Mouse (Mus musculus): ENCODE measurements around the gene Myadml2.

Gene Myadml2

DNA sequence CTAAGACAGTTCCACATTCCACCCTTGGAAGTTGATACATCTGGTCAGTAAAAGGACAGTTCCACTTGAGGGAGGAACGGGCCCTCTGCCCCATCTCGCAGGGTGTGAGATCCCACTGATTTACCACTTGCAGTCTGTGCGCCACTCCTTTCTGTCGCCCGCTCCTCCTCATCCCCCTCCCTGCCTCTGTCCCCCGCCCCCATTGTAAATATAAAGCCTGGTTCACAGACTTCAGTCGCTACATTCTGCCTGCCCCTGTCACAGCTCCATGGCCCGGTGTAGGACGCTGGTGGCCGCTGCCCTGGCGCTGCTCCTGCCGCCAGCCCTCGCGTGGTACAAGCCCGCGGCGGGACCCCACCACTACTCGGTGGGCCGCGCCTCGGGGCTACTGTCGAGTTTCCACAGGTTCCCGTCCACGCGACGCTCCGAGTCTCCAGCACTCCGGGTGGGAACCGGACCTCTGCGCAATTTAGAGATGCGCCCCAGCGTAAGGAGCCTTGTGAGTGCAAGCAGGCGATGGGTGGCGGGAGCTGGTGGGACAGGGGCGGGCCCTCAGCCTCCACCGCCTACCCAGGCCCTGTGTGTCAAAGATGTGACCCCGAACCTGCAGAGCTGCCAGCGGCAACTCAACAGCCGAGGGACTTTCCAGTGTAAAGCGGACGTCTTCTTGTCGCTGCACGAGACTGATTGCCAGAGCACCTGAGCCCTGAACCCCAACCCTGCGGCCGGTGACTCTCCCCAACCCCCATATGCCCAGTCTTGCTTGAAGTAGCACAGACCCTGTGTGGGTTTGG is 39.5 kb downstream of the Myadml2 start, which contains the start of gene Npb:
TSS of gene Npb (plus strand) at position 237 of the 794 bp plus-strand sequence.
- no peak for DNase-seq

DNA sequence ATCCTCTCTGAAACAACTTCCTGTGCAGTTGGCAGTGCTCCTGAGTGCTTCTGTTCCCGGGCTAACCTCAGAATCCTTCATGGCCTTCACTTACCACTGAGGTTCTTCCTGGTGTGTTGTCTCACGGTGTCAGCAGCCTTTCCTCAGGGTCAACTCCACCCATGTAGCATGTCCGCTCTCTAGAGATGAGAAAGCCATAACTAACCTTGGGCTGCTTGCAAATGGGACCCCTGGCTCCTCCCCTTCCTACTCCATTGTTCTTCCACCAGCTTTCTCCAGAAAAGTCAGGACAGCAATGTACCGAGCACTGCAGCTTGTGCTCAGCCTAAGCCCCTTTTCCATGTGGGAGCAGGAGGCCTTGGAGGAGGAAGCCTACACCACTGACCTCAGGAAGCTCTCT is 41.2 kb downstream of the Myadml2 start:
- DNase-seq: no peak

DNA sequence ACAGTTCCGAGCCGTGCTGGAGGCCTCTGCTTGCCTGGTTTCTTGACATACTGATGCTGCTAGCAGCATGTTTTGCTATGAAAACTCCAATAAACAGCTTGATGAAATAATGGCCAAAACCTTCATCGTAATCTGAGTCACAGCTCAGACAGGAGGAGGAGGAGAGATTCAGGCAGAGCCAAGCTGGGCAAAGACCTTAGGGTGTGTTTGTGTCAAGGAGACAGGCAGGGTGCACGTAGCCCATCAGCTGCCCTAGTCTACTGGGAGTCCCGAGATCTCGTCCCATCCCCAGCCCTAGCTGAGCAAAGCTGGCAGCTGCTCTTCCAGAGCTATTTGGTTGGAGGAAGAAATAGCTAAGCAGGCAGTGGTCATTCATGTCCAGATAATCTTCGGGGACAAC is 42.3 kb downstream of the Myadml2 start:
- DNase-seq: no peak

DNA sequence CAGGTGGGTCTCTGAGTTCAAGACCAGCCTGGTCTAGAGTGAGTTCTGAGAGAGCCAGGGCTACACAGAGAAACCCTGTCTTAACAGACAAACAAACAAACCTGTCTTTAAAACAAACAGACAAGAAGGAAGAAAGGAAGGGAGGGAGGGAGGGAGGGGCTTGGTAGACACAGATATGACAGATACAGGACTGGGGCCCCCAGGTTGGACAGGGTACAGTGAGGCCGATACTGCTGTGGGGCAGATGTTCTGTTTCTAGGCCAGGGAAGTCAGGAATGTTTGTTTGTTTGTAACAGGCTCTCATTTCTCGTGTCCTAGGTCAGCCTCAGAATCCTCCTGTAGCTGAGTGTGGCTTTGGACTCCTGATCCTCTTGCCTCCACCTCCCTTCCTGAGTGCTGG is 44.4 kb downstream of the Myadml2 start:
- DNase-seq: no peak

DNA sequence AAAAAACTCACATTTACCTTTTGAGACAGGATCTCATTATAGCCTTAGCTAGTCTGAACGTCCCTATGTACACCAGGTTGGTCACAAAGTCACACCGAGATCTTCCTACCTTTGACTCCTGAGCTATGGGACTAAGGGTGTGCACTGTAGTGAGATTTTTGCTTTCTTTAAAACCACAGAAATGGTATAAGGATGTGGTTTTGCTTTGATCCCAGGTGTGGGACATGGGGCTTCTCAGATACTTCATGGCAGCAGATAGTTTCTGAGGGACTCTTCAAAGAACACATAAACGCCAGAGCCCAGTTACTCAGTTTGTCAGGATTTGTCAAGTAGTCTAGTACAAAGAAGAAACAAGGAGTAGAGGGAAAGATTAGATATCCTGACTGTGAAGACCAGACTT is 47.2 kb downstream of the Myadml2 start:
- no peak for DNase-seq

DNA sequence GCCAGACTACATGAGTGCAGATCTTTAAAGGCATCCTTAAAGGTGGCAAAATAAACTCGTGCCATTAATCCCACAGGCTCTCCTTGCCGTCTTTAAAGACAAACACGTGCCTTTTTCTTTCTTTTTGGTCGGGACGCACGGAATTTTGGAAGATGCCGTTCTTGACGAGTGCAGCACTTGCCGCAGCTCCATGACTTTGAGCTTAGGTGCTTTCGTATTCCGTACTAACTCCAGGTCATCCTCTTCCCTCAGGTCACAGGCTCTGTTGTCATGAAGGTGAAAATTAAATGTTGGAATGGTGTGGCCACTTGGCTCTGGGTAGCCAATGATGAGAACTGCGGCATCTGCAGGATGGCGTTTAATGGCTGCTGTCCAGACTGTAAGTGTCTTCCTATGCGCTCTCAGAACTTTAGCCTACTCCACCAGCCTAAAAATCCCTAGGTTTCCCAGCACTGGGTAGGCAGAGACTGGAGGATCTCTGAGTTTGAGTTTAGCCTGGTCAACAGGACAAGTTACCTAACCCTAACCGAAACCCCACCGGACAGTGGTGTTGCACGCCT is 48.9 kb downstream of the Myadml2 start:
- DNase-seq: no peak

DNA sequence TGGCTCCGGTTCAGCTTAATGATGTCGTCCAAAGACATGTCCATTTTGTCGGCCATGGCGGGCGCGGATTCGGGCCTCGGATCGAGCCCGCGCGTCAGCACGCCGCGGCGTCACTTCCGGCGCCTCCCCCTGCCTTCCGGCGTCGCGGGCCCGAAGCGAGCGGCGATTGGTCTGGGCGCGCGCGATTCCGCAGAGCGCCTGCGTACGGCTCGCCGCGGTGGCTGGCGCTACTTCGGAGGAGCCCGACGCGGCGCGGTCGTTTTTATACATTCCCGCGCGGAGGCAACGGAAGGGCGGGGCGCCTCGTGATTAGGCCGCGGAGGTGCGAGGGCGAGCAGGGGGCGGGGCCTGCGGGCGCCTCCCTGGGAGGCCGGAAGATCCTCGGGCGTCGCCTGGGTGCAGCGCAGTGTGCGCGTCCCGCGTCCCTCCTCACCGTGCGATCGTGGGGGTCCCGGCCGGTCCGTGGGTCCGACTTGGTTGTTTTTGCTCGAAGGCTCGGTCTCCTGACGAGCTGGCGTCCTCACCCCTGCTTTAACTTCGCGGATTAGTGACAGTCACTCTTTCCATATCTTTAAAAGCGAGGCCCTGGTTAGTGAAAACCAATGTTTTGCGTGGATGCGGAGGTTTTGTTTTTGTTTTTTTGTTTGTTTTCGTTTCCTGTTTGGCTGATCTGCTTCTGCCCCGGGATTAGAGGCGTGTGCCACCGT is 49.5 kb downstream of the Myadml2 start, which contains the start of the genes Alyref and Anapc11:
TSS of gene Alyref (minus strand) at position 83 of the 707 bp plus-strand sequence.
TSS of gene Anapc11 (plus strand) at position 139 of the 707 bp plus-strand sequence.
- DNase-seq: peak; percentile 87

DNA sequence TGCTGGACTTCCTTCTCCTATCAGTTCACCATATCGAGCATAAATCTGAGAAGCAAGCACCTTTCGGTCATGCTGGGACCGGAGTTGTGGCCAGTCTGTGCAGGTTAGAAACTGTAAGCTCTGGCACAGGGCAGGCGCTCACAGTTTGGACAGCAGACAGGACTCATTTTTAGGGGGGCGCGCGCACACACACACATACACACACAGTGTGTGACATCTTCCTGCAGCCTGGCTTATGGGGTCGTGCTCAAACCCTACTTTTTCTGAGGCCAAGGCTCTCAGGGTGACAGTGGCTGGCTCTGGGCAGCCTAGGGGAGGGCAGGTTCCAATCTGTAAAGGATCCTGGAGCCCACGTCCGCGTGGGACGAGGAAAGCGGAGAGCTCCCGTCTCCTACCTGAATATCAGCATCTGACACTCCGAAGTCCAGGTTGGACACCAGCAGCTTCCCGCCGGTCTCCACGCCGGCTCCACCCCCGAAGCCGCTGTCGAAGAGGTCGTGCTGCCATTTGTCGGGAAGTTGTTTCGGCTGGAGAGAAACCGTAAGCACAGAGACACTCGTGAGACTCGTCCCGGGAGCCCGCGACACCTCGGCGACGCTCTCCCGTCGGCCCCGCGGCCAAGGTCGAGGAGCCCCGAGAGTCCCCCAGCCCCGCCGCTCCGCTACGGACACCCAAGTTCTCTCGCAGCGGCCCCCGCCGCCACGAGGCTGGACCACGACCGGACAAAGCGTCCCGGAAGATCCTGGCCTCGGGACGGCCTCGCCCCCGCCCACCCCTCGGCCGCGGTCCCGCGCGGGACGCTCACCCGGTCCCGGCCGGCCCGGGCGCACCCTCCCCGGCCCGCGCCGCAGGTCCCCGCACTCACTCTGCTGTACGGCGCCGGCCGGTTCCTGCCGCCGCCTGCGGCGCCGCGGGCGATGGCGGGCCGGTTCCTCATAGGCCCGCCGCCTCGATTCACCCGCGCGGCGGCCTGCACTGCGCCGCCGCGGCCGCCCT is 50.4 kb downstream of the Myadml2 start:
- no peak for DNase-seq
